Mouse (Mus musculus): ENCODE measurements around the gene Olfr933. TPM values are rescaled to one million over a fixed set of nuclear protein-coding genes. Genes with fewer than 3 reads are reported as not detected.

Olfr933 gene
- not detected for polyA plus RNA-seq (2012; fragmentation: generic; extraction: Trizol)

GRCm38 (mm10) chr9:38972013-38972412 is at the start of gene Olfr933:
Gene Olfr933 (plus strand): TSS chr9:38972313.

GRCm38 (mm10) chr9:38929509-38929908 is 42.6 kb upstream of the Olfr933 start, which contains the start of gene Olfr930:
Gene Olfr930 (plus strand): TSS chr9:38929809.

GRCm38 (mm10) chr9:38988215-38988614 is 16.1 kb downstream of the Olfr933 start, which contains the start of gene Olfr934:
Gene Olfr934 (minus strand): TSS chr9:38988315.

DNA sequence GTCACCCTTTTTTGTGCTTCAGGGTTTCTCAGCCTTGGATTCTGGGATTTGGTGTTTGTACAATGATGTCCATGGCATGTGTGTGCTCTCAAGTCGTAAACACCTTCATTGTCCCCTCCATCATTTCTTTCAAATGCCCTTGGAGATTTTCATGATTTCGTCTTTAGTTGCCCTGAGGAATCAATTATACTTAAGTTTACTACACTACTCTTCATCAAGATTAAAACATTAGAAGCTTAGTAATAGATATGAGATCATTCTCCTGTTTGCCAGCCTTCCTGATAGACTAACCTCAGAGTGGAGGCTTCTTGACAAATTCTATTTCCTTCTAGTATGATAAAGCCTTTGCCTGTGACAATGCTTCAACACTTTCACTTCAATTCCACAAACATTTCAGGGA is 27.5 kb downstream of the Olfr933 start, which contains the start of gene Olfr935:
Gene Olfr935 (minus strand): TSS at position 101 of the 400 bp plus-strand sequence.

GRCm38 (mm10) chr9:39023277-39023676 is 51.2 kb downstream of the Olfr933 start, which contains the start of gene Olfr146:
Gene Olfr146 (minus strand): TSS chr9:39023377.

Other genes starting within 250 kb of the Olfr933 start
- gene Olfr920, start 220.0 kb upstream of the Olfr933 start, polyA plus RNA-seq (2012; fragmentation: generic; extraction: Trizol): under 1 TPM in 1 of 2 experiments, not detected in 1; 0.04 TPM
- not detected for gene Olfr921, start 199.2 kb upstream of the Olfr933 start, polyA plus RNA-seq (2012; fragmentation: generic; extraction: Trizol)
- not detected for gene Olfr922, start 157.7 kb upstream of the Olfr933 start, polyA plus RNA-seq (2012; fragmentation: generic; extraction: Trizol)
- gene Olfr923, start 145.8 kb upstream of the Olfr933 start, polyA plus RNA-seq (2012; fragmentation: generic; extraction: Trizol): not detected
- gene Olfr924, start 127.9 kb upstream of the Olfr933 start, polyA plus RNA-seq (2012; fragmentation: generic; extraction: Trizol): not detected
- not detected for gene Olfr26, start 117.3 kb upstream of the Olfr933 start, polyA plus RNA-seq (2012; fragmentation: generic; extraction: Trizol)
- not detected for gene Olfr926, start 95.2 kb upstream of the Olfr933 start, polyA plus RNA-seq (2012; fragmentation: generic; extraction: Trizol)
- gene Olfr930, start 42.5 kb upstream of the Olfr933 start, polyA plus RNA-seq (2012; fragmentation: generic; extraction: Trizol): not detected
- not detected for gene Olfr934, start 16.0 kb downstream of the Olfr933 start, polyA plus RNA-seq (2012; fragmentation: generic; extraction: Trizol)
- gene Olfr935, start 27.4 kb downstream of the Olfr933 start, polyA plus RNA-seq (2012; fragmentation: generic; extraction: Trizol): not detected
- not detected for gene Olfr146, start 51.1 kb downstream of the Olfr933 start, polyA plus RNA-seq (2012; fragmentation: generic; extraction: Trizol)
- gene Olfr937, start 92.6 kb downstream of the Olfr933 start, polyA plus RNA-seq (2012; fragmentation: generic; extraction: Trizol): not detected
- not detected for gene Olfr938, start 106.6 kb downstream of the Olfr933 start, polyA plus RNA-seq (2012; fragmentation: generic; extraction: Trizol)
- not detected for gene Olfr27, start 155.8 kb downstream of the Olfr933 start, polyA plus RNA-seq (2012; fragmentation: generic; extraction: Trizol)
- gene Olfr943, start 194.0 kb downstream of the Olfr933 start, polyA plus RNA-seq (2012; fragmentation: generic; extraction: Trizol): not detected
- gene Olfr944, start 229.6 kb downstream of the Olfr933 start, polyA plus RNA-seq (2012; fragmentation: generic; extraction: Trizol): not detected

All from C3H10T1/2 (cell line).